Comparison of ENCODE assay signal across 8 mouse cellular contexts in genomic region chr11:72795149-72795454, GRCm38 (mm10). TPM values are rescaled to one million over a fixed set of nuclear protein-coding genes. Genes with fewer than 3 reads are reported as not detected.
A peak's percentile ranks its signal among the peaks of the same experiment; 100 is the strongest.
DNase-seq lines count a peak whose midpoint lies in the region; ATAC-seq and TF ChIP-seq lines count a peak whose summit lies in the region.

No protein-coding gene starts in this region.

- ATAC-seq in megakaryocyte-erythroid progenitor cell, adult 5-6 weeks (replicated peaks; ENCODE audit: low FRiP score, low TSS enrichment, poor library complexity, severe bottlenecking), result peak; percentile 6

- in situ Hi-C loops in ES-E14 (cut with MboI; ENCODE audit: low sequenced_read_pairs in 2 of 2, unreplicated experiment in 2 of 2), result no loop called here

- peak; percentile 4 for DNase-seq in heart, adult 8-10 months (ENCODE audit: low spot score)
- no peak for DNase-seq in heart, postnatal 36 days
- no peak for DNase-seq in ES-E14 (ENCODE audit: low read depth, low spot score)
- DNase-seq in hindbrain, embryonic 10.5 days (ENCODE audit: low spot score), result no peak
- no peak for DNase-seq in urinary bladder, postnatal 4 days (ENCODE audit: low spot score in 2 of 2)
- DNase-seq in frontal cortex, adult 2 months (ENCODE audit: extremely low spot score in 1 of 2, low spot score in 1 of 2), result no peak
- DNase-seq in kidney, adult 18-20 months, result no peak

- H3K27ac ChIP-seq in ES-E14 (ENCODE audit: insufficient read depth, low read depth, low read length, poor library complexity, severe bottlenecking), result no peak overlapping the region
- H3K27ac ChIP-seq in hindbrain, embryonic 10.5 days, result peak overlapping the region; percentile 92

- no peaks in the 10 kb centered on the region for H3K36me3 ChIP-seq in ES-E14 (ENCODE audit: control insufficient read depth, insufficient read depth, low read length, poor library complexity, severe bottlenecking)
- H3K36me3 ChIP-seq in hindbrain, embryonic 10.5 days, result no peaks in the 10 kb centered on the region

- intact Hi-C loops in heart, postnatal 36 days (cut with DNase I), result loop anchor here (5.0 to 10.0 kb wide), 2 partner anchors 188 to 590 kb away; partner anchors contain the start of genes 4933427D14Rik, Gm43951, Txndc17 and Ube2g1

- H3K27me3 ChIP-seq in hindbrain, embryonic 10.5 days (ENCODE audit: insufficient read depth, poor library complexity, severe bottlenecking), result no peaks in the 10 kb centered on the region

- H3K9me3 ChIP-seq in ES-E14 (ENCODE audit: control insufficient read depth, insufficient read depth, low read depth, low read length), result no peaks in the 10 kb centered on the region
- H3K9me3 ChIP-seq in hindbrain, embryonic 10.5 days, result no peaks in the 10 kb centered on the region

- H3K9ac ChIP-seq in ES-E14 (ENCODE audit: insufficient read depth, low read depth, low read length, poor library complexity, severe bottlenecking), result peak overlapping the region; percentile 92

- H3K4me1 ChIP-seq in ES-E14 (ENCODE audit: control insufficient read depth in 2 of 2, insufficient read depth in 2 of 2, low read length in 2 of 2, poor library complexity in 1 of 2), result peaks cover 0 to 4% of the 10 kb centered on the region in 2 experiments; a peak in 2 of 4 replicates
- H3K4me1 ChIP-seq in hindbrain, embryonic 10.5 days (replicated peaks), result peaks cover 23% of the 10 kb centered on the region

- 20% methylated on average over 14 of the region's 14 CpGs for WGBS in hindbrain, embryonic 10.5 days

- H3K4me3 ChIP-seq in ES-E14 (ENCODE audit: insufficient read depth in 1 of 2, low read depth in 1 of 2, low read length in 2 of 2, poor library complexity in 1 of 2, severe bottlenecking in 1 of 2), result peak overlapping the region; percentile 81 to 87
- H3K4me3 ChIP-seq in hindbrain, embryonic 10.5 days, result peak overlapping the region; percentile 100

TF ChIP-seq in ES-E14, 5 proteins besides CTCF, POLR2A, EP300 and RAD21:
- TF ChIP-seq ZC3H11A (IDR thresholded peaks at IDR 0.05; ENCODE audit: borderline replicate concordance, low read depth, low read length) (no peak), CHD2 (IDR thresholded peaks at IDR 0.05; ENCODE audit: low read depth, low read length) (no peak), HCFC1 (IDR thresholded peaks at IDR 0.05; ENCODE audit: borderline replicate concordance, insufficient read depth, low read length) (no peak), ZNF384 (IDR thresholded peaks at IDR 0.05; ENCODE audit: low read depth, low read length) (no peak)
TF ChIP-seq in ES-E14: peak in this region for 0.

RNA-seq across cellular contexts. Expression of gene Cyb5d2, which starts 0.8 kb away (rescaled TPM):
- total RNA-seq in heart, adult 8-10 months (2022), result 10 to 100 TPM; 23.7 to 26.3 (median 25.4) TPM
- total RNA-seq in heart, postnatal 36 days (2021), result 10 to 100 TPM; 19.2 to 19.5 TPM
- 5.1 and 5.8 TPM in 2 replicates for total RNA-seq in ES-E14 (2012; rRNA removed)
- 5.0 and 6.1 TPM in 2 replicates for polyA plus RNA-seq in hindbrain, embryonic 10.5 days (2016; fragmentation: Nextera tagmentation; extraction: Ambion mirVana)
- total RNA-seq in megakaryocyte-erythroid progenitor cell, adult 5-6 weeks (2014; fragmentation: Nextera tagmentation), result 6.6 and 10.1 TPM in 2 replicates
- 3.9 and 5.4 TPM in 2 replicates for total RNA-seq in megakaryocyte-erythroid progenitor cell, adult 5-6 weeks (2017)
- polyA plus RNA-seq in frontal cortex, adult 2 months (2012; rRNA removed), result 13.8 and 14.0 TPM in 2 replicates

RNA-seq across cellular contexts. Expression of gene Zzef1, which starts 0.9 kb away (rescaled TPM):
- total RNA-seq in heart, adult 8-10 months (2022), result 10 to 100 TPM; 17.5 to 19.3 (median 18.8) TPM
- total RNA-seq in heart, postnatal 36 days (2021), result 10 to 100 TPM; 21.3 to 22.9 TPM
- 22.3 and 23.0 TPM in 2 replicates for total RNA-seq in ES-E14 (2012; rRNA removed)
- 7.5 and 8.6 TPM in 2 replicates for polyA plus RNA-seq in hindbrain, embryonic 10.5 days (2016; fragmentation: Nextera tagmentation; extraction: Ambion mirVana)
- 38.9 and 40.4 TPM in 2 replicates for total RNA-seq in megakaryocyte-erythroid progenitor cell, adult 5-6 weeks (2014; fragmentation: Nextera tagmentation)
- 26.9 and 27.3 TPM in 2 replicates for total RNA-seq in megakaryocyte-erythroid progenitor cell, adult 5-6 weeks (2017)
- 29.9 and 32.3 TPM in 2 replicates for polyA plus RNA-seq in frontal cortex, adult 2 months (2012; rRNA removed)
